In the genomic region with DNA sequence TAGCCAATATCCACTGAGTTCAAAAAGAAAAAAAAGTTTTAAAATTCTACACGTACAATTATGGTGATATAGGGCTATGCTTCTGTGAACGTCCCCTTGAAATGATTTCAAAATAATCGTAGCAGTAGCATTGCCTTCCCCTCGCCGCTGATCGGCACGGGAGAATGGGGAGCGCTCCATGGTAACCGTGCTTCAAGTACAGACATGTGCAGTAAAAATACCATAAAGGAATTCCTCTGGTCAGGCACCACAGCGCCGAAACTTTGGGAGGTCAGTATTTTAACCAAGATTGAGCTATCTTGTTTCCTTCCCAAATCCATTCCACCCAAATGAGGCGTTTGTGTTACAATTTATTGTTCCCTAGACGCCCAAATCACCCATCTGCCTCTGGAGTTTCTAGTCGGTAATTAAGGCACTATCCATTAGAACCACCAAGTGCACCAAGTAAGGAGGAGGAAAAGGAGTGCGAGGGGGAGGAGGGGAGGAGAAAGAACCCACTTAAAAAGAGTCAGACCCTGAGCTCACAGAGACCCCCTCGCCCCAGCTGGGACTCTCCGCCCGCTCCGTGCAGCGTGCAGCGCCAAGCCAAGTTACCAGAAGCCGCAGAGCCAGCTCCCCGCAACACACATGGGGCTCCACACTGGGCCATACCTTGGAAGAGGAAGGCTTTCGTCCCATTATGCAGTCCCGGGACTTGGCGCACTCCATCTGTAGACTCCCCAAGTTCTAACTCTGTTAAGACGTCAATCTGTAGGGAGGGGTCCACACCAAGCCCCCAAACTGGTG, we compare ENCODE assay signal across 9 mouse cellular contexts. TPM values are rescaled to one million over a fixed set of nuclear protein-coding genes. Genes with fewer than 3 reads are reported as not detected.
DNase-seq lines count a peak whose midpoint lies in the region; ATAC-seq and TF ChIP-seq lines count a peak whose summit lies in the region.
"Had no signal": no experiment of that assay in that cellular context is flagged by ENCODE, and none has a peak within 500 bp of the region (broad histone marks: within the 10 kb centered on the region; RNA-seq: fewer than 3 reads in every experiment).

No protein-coding gene starts in this region.

- H3K27ac ChIP-seq in lung, embryonic 14.5 days (ENCODE audit: low read depth) = no peak overlapping the region
- no peak overlapping the region for H3K27ac ChIP-seq in embryonic facial prominence, embryonic 12.5 days
- H3K27ac ChIP-seq in limb, embryonic 10.5 days = no peak overlapping the region
- H3K27ac ChIP-seq in stomach, embryonic 15.5 days = no peak overlapping the region

- no peak for ATAC-seq in lung, embryonic 14.5 days (ENCODE audit: insufficient read depth)
- peak; percentile 17 for ATAC-seq in embryonic facial prominence, embryonic 12.5 days (ENCODE audit: insufficient number of reproducible peaks, insufficient read depth, low FRiP score, low TSS enrichment)
- ATAC-seq in stomach, embryonic 15.5 days (ENCODE audit: insufficient read depth, low FRiP score, low read depth) = no peak

- no peaks in the 10 kb centered on the region for H3K9me3 ChIP-seq in lung, embryonic 14.5 days (ENCODE audit: low read depth, low read length)
- no peaks in the 10 kb centered on the region for H3K9me3 ChIP-seq in embryonic facial prominence, embryonic 12.5 days
- H3K9me3 ChIP-seq in limb, embryonic 10.5 days (replicated peaks) = no peaks in the 10 kb centered on the region
- no peaks in the 10 kb centered on the region for H3K9me3 ChIP-seq in stomach, embryonic 15.5 days

- peaks cover 48% of the 10 kb centered on the region for H3K27me3 ChIP-seq in lung, embryonic 14.5 days (ENCODE audit: insufficient read depth, low read length)
- H3K27me3 ChIP-seq in embryonic facial prominence, embryonic 12.5 days = peaks cover 30% of the 10 kb centered on the region
- peaks cover 49% of the 10 kb centered on the region for H3K27me3 ChIP-seq in limb, embryonic 10.5 days (ENCODE audit: low read depth, poor library complexity, severe bottlenecking)
- peaks cover 34% of the 10 kb centered on the region for H3K27me3 ChIP-seq in stomach, embryonic 15.5 days (replicated peaks)

- DNase-seq in lung, embryonic 14.5 days = no peak
- no peak for DNase-seq in lung, adult 18-20 months
- peak; percentile 47 for DNase-seq in limb, embryonic 10.5 days (ENCODE audit: low spot score)
- DNase-seq in spleen, postnatal 36 days (ENCODE audit: low spot score in 2 of 2) = no peak
- no peak for DNase-seq in gastrocnemius, adult 8-10 months (ENCODE audit: low spot score in 2 of 2)
- DNase-seq in kidney, adult 8-10 months = no peak
- DNase-seq: thymus, adult 18-20 months had no signal

- TF ChIP-seq CTCF in lung, embryonic 14.5 days (IDR thresholded peaks at IDR 0.05; ENCODE audit: low read depth) = no peak

- 4% methylated on average over 27 of the region's 27 CpGs for WGBS in lung, embryonic 14.5 days
- WGBS in embryonic facial prominence, embryonic 12.5 days = 3% methylated on average over 27 of the region's 27 CpGs
- 4% methylated on average over 27 of the region's 27 CpGs for WGBS in limb, embryonic 10.5 days
- WGBS in stomach, embryonic 15.5 days = 7% methylated on average over 27 of the region's 27 CpGs

- peak overlapping the region; percentile 48; the same call in 1 of the 2 replicates for H3K4me3 ChIP-seq in lung, embryonic 14.5 days (ENCODE audit: low read depth, low read length)
- H3K4me3 ChIP-seq in embryonic facial prominence, embryonic 12.5 days = peak overlapping the region; percentile 69
- H3K4me3 ChIP-seq in limb, embryonic 10.5 days = peak overlapping the region; percentile 73
- peak overlapping the region; percentile 44 for H3K4me3 ChIP-seq in stomach, embryonic 15.5 days (replicated peaks)

- H3K4me2 ChIP-seq in lung, embryonic 14.5 days = peak overlapping the region; percentile 88; the same call in 1 of the 2 replicates
- H3K4me2 ChIP-seq in embryonic facial prominence, embryonic 12.5 days (replicated peaks) = peak overlapping the region; percentile 100
- peak overlapping the region; percentile 82 for H3K4me2 ChIP-seq in stomach, embryonic 15.5 days

- no peaks in the 10 kb centered on the region for H3K36me3 ChIP-seq in lung, embryonic 14.5 days (ENCODE audit: insufficient read depth)
- no peaks in the 10 kb centered on the region for H3K36me3 ChIP-seq in embryonic facial prominence, embryonic 12.5 days
- H3K36me3 ChIP-seq in limb, embryonic 10.5 days = no peaks in the 10 kb centered on the region
- no peaks in the 10 kb centered on the region for H3K36me3 ChIP-seq in stomach, embryonic 15.5 days

- no peaks in the 10 kb centered on the region for H3K4me1 ChIP-seq in lung, embryonic 14.5 days (ENCODE audit: insufficient read depth)
- peaks cover 11% of the 10 kb centered on the region; the same call in 1 of the 2 replicates for H3K4me1 ChIP-seq in embryonic facial prominence, embryonic 12.5 days
- H3K4me1 ChIP-seq in limb, embryonic 10.5 days = peaks cover 22% of the 10 kb centered on the region
- H3K4me1 ChIP-seq in stomach, embryonic 15.5 days = 0 out of 2 replicates have a peak, but pooled peaks cover 4% of the 10 kb centered on the region

- no peak overlapping the region for H3K9ac ChIP-seq in lung, embryonic 14.5 days
- no peak overlapping the region for H3K9ac ChIP-seq in embryonic facial prominence, embryonic 12.5 days
- H3K9ac ChIP-seq in stomach, embryonic 15.5 days = no peak overlapping the region

RNA-seq across cellular contexts. Expression of a gene that starts 1.5 kb away (rescaled TPM):
- 1.3 and 1.4 TPM in 2 replicates for polyA plus RNA-seq in lung, embryonic 14.5 days (2014; fragmentation: Nextera tagmentation; extraction: Ambion mirVana)
- polyA plus RNA-seq in embryonic facial prominence, embryonic 12.5 days (2016; fragmentation: Nextera tagmentation; extraction: Ambion mirVana) = 23.9 and 25.6 TPM in 2 replicates
- polyA plus RNA-seq in limb, embryonic 10.5 days (2016; fragmentation: Nextera tagmentation; extraction: Ambion mirVana) = 2.8 and 4.1 TPM in 2 replicates
- polyA plus RNA-seq in stomach, embryonic 15.5 days (2015; fragmentation: Nextera tagmentation; extraction: Ambion mirVana) = 14.3 and 15.0 TPM in 2 replicates
- under 1 TPM; 0.21 to 0.31 (median 0.22) TPM for total RNA-seq in gastrocnemius, adult 8-10 months (2022)
